Mouse (Mus musculus) intestine, embryonic 16.5 days (tissue): Measurements from ENCODE around the gene Lurap1. TPM values are rescaled to one million over a fixed set of nuclear protein-coding genes. Genes with fewer than 3 reads are reported as not detected.

Experiments
- ATAC-seq: fragments of 200-750 bp; cut with Nextera tagmentation; 2 replicates; pipeline ENCODE4 v1.8.0; 2017; ENCODE audit warnings: moderate TSS enrichment, moderate library complexity
- H3K27ac ChIP-seq: fragments of 300-500 bp; sonication (generic); 2 replicates; pipeline ENCODE4 v1.5.1; 2014; ENCODE audit warnings: mild to moderate bottlenecking, low read length
- H3K27me3 ChIP-seq: fragments of 300-500 bp; sonication (generic); replicated peaks from 2 replicates; pipeline ENCODE4 v1.6.1; 2014; ENCODE audit warnings: low read length, control low read depth, mixed read lengths; ENCODE audit not compliant: control insufficient read depth, insufficient read depth
- H3K36me3 ChIP-seq: fragments of 300-500 bp; sonication (generic); 2 replicates; pipeline ENCODE4 v1.6.1; 2014; ENCODE audit warnings: low read length, control low read depth; ENCODE audit not compliant: control insufficient read depth, insufficient read depth
- H3K4me1 ChIP-seq: fragments of 300-500 bp; sonication (generic); 2 replicates; pipeline ENCODE4 v1.6.1; 2014; ENCODE audit warnings: low read length, control low read depth, mixed read lengths; ENCODE audit not compliant: control insufficient read depth, insufficient read depth
- H3K4me2 ChIP-seq: fragments of 300-500 bp; sonication (generic); 2 replicates; pipeline ENCODE4 v1.6.1; 2014; ENCODE audit warnings: low read depth, low read length, control low read depth
- H3K4me3 ChIP-seq: fragments of 300-500 bp; sonication (generic); 2 replicates; pipeline ENCODE4 v1.5.1; 2014; ENCODE audit warnings: mild to moderate bottlenecking, low read length
- H3K9ac ChIP-seq: fragments of 300-500 bp; sonication (generic); 2 replicates; pipeline ENCODE4 v1.6.1; 2014; ENCODE audit warnings: low read depth, low read length
- H3K9me3 ChIP-seq: fragments of 300-500 bp; sonication (generic); 2 replicates; pipeline ENCODE4 v1.6.1; 2016; ENCODE audit warnings: low read length, control low read depth; ENCODE audit not compliant: control insufficient read depth
- WGBS: fragments of 180-500 bp; shearing (Covaris S2); extraction: QIAGEN DNeasy Blood & Tissue Kit; methylation state at CpG from one replicate; pipeline ENCODE4 v1.1.7; 2014; 5-methylcytosine and 5-hydroxymethylcytosine counted together
- polyA plus RNA-seq: library from polyadenylated mRNA; unstranded; fragments of >200 nt; fragmentation: Nextera tagmentation; extraction: Ambion mirVana; gene quantifications from 2 replicates; pipeline ENCODE4 v1.2.1, GENCODE M21; 2015

Gene Lurap1
- 1.1 and 1.4 TPM in 2 replicates for polyA plus RNA-seq

- Histone ChIP-seq H3K4me2 (peak within 1 kb of the TSS; percentile 74), H3K9me3 (no peaks in the 10 kb centered on the region), H3K4me1 (peaks cover 10% of the 10 kb centered on the region; the same call in 1 of the 2 replicates), H3K36me3 (peaks cover 24% of the 10 kb centered on the region), H3K27me3 (no peaks in the 10 kb centered on the region), H3K4me3 (peak within 1 kb of the TSS; percentile 74), H3K9ac (peak within 1 kb of the TSS; percentile 94), H3K27ac (peak within 1 kb of the TSS; percentile 86)
- ATAC-seq, result no peak
- WGBS, result 72% methylated on average over 6 of the region's 6 CpGs
Observed at GRCm38 (mm10) chr4:116151238-116151637, at the start of gene Lurap1. Lurap1 (minus strand) TSS chr4:116151338.

GRCm38 (mm10) chr4:116198422-116198821, 47.3 kb upstream of the Lurap1 start:
- H3K4me3 ChIP-seq, result no peak overlapping the region
- H3K27me3 ChIP-seq, result no peaks in the 10 kb centered on the region
- no peaks in the 10 kb centered on the region for H3K4me1 ChIP-seq
- WGBS, result 80% methylated on average over 2 of the region's 2 CpGs
- no peaks in the 10 kb centered on the region for H3K36me3 ChIP-seq
- no peak overlapping the region for H3K9ac ChIP-seq
- no peak overlapping the region for H3K4me2 ChIP-seq
- no peak for ATAC-seq
- no peak overlapping the region for H3K27ac ChIP-seq
- H3K9me3 ChIP-seq, result no peaks in the 10 kb centered on the region

GRCm38 (mm10) chr4:116193583-116194383, 42.6 kb upstream of the Lurap1 start:
- 0 out of 2 replicates have a peak, but pooled peaks cover 5% of the 10 kb centered on the region for H3K4me1 ChIP-seq
- ATAC-seq, result peak; percentile 68
- WGBS, result 57% methylated on average over 9 of the region's 9 CpGs

GRCm38 (mm10) chr4:116192286-116192835, 41.2 kb upstream of the Lurap1 start:
- H3K4me3 ChIP-seq, result no peak overlapping the region
- H3K27me3 ChIP-seq, result no peaks in the 10 kb centered on the region
- no peaks in the 10 kb centered on the region for H3K9me3 ChIP-seq
- WGBS, result 45% methylated on average over 4 of the region's 4 CpGs
- no peak overlapping the region for H3K27ac ChIP-seq
- no peak overlapping the region for H3K9ac ChIP-seq
- no peak overlapping the region for H3K4me2 ChIP-seq
- H3K4me1 ChIP-seq, result 0 out of 2 replicates have a peak, but pooled peaks cover 5% of the 10 kb centered on the region
- ATAC-seq, result no peak
- H3K36me3 ChIP-seq, result no peaks in the 10 kb centered on the region

More at GRCm38 (mm10) chr4:116193583-116194383, 42.6 kb upstream of the Lurap1 start:
- no peak overlapping the region for H3K4me3 ChIP-seq
- no peak overlapping the region for H3K27ac ChIP-seq
- H3K27me3 ChIP-seq, result no peaks in the 10 kb centered on the region
- no peaks in the 10 kb centered on the region for H3K9me3 ChIP-seq
- no peaks in the 10 kb centered on the region for H3K36me3 ChIP-seq
- no peak overlapping the region for H3K9ac ChIP-seq
- H3K4me2 ChIP-seq, result no peak overlapping the region

GRCm38 (mm10) chr4:116185083-116185482, 33.9 kb upstream of the Lurap1 start:
- Histone ChIP-seq H3K9ac (no peak overlapping the region), H3K4me3 (no peak overlapping the region), H3K36me3 (no peaks in the 10 kb centered on the region), H3K4me2 (no peak overlapping the region), H3K27me3 (no peaks in the 10 kb centered on the region), H3K9me3 (no peaks in the 10 kb centered on the region), H3K27ac (no peak overlapping the region), H3K4me1 (no peaks in the 10 kb centered on the region)
- no peak for ATAC-seq
- 84% methylated on average over 4 of the region's 4 CpGs for WGBS

DNA sequence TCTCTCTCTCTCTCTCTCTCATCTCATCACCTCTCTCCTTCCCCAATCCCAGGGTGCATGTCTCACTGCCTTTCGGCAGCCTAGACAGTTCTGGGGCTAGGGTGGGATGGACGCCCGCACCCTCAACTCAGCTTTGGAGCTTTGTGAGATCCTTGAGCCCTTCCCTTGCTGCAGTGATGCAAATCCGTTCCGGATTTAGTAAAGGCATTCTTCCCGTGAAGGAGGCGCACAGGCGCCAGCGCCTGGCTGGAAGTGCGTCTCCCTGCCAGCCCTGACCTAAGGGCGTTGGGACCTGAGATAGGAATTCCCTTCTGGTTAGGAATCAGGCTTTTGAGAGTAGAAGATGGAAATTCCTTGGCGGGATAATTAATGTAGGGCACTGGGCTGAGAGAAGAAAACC, 31.6 kb upstream of the Lurap1 start:
- ATAC-seq, result no peak
- Histone ChIP-seq H3K4me3 (no peak overlapping the region), H3K4me2 (no peak overlapping the region), H3K36me3 (no peaks in the 10 kb centered on the region), H3K9me3 (no peaks in the 10 kb centered on the region), H3K9ac (0 out of 2 replicates have a peak overlapping the region, but pooled peaks have one; percentile 41), H3K27me3 (no peaks in the 10 kb centered on the region), H3K27ac (no peak overlapping the region), H3K4me1 (no peaks in the 10 kb centered on the region)
- WGBS, result 25% methylated on average over 12 of the region's 12 CpGs

GRCm38 (mm10) chr4:116182079-116182478, 30.9 kb upstream of the Lurap1 start:
- Histone ChIP-seq H3K27ac (no peak overlapping the region), H3K27me3 (no peaks in the 10 kb centered on the region), H3K4me1 (peaks cover 3% of the 10 kb centered on the region), H3K9me3 (no peaks in the 10 kb centered on the region), H3K9ac (no peak overlapping the region), H3K4me3 (no peak overlapping the region), H3K36me3 (no peaks in the 10 kb centered on the region), H3K4me2 (no peak overlapping the region)
- no peak for ATAC-seq
- WGBS, result 70% methylated on average over 3 of the region's 3 CpGs

- Histone ChIP-seq H3K9me3 (no peaks in the 10 kb centered on the region), H3K4me2 (peak overlapping the region; percentile 49), H3K4me3 (no peak overlapping the region; the same call in 1 of the 2 replicates), H3K4me1 (peaks cover 31% of the 10 kb centered on the region), H3K27ac (peak overlapping the region; percentile 80), H3K27me3 (no peaks in the 10 kb centered on the region), H3K36me3 (no peaks in the 10 kb centered on the region), H3K9ac (peak overlapping the region; percentile 59)
- WGBS, result 28% methylated on average over 5 of the region's 5 CpGs
- ATAC-seq, result peak; percentile 47
Observed at GRCm38 (mm10) chr4:116177140-116177539, 26.0 kb upstream of the Lurap1 start.

DNA sequence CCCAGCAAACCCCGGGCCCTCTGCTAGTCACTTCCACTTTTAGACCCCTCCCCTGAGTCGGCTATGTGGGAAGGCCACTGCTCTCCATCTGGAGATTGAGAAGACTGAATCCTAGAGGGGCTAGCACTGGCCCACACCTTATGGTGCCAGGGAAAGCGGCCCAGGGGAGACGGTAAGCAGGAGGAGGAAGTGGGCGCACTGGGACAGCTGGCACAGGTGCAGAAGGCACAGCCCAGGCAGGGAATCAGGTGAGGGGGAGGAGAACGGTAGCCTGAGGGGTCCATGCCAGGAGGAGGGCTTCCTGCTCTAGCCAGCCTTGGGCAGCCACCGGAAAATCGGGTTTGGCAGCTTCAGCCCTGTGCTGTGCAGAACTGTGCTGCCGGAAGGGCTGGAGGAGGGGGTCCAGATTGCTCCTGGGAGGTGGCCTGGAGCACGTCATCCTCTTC, 25.4 kb upstream of the Lurap1 start:
- Histone ChIP-seq H3K9ac (peak overlapping the region; percentile 59), H3K27me3 (no peaks in the 10 kb centered on the region), H3K36me3 (no peaks in the 10 kb centered on the region), H3K4me2 (peak overlapping the region; percentile 49), H3K4me1 (peaks cover 31% of the 10 kb centered on the region), H3K4me3 (peak overlapping the region; percentile 6; the same call in 1 of the 2 replicates), H3K9me3 (no peaks in the 10 kb centered on the region), H3K27ac (peak overlapping the region; percentile 80)
- ATAC-seq, result peak; percentile 85
- 16% methylated on average over 10 of the region's 10 CpGs for WGBS
